Mouse (Mus musculus): ENCODE measurements around the gene Acer3. TPM values are rescaled to one million over a fixed set of nuclear protein-coding genes. Genes with fewer than 3 reads are reported as not detected.

The Acer3 gene
- polyA plus RNA-seq, 1 experiment, result 11.3 TPM

DNA sequence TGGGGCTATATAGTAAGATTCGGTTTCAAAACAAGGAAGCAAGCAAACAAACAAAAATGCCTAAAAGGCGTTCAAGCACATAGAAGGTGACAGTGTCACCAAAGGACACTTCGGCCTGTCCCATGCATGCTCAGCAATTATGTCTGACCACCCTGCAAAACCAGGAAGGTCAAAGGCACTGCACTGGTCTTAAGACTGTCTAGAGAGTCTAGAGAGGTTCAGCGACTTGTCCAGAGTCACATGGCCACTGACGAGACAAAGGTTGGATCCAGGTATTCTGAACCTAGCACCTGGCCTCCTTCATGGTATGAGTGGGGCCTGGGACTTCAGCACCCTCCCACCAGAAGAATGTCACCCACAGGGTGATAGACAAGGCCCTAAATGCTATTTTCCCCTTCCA, 36.3 kb upstream of the Acer3 start:
- Histone ChIP-seq H3K4me3 (ENCODE audit: control insufficient read depth, low read depth, low read length) (no peak overlapping the region), H3K4me1 (ENCODE audit: control insufficient read depth, insufficient read depth, low read length) (peaks cover 12% of the 10 kb centered on the region), H3K27ac (ENCODE audit: control insufficient read depth, insufficient read depth, low read depth, low read length) (no peak overlapping the region), H3K36me3 (ENCODE audit: control insufficient read depth, insufficient read depth, low read length) (no peaks in the 10 kb centered on the region), H3K27me3 (ENCODE audit: control insufficient read depth, insufficient read depth, low read length) (no peaks in the 10 kb centered on the region)
- TF ChIP-seq CTCF (IDR thresholded peaks at IDR 0.05; ENCODE audit: control insufficient read depth, insufficient read depth, insufficient replicate concordance, low read depth, low read length), result no peak
- TF ChIP-seq POLR2A (IDR thresholded peaks at IDR 0.05; ENCODE audit: control insufficient read depth, low read depth, low read length), result no peak

DNA sequence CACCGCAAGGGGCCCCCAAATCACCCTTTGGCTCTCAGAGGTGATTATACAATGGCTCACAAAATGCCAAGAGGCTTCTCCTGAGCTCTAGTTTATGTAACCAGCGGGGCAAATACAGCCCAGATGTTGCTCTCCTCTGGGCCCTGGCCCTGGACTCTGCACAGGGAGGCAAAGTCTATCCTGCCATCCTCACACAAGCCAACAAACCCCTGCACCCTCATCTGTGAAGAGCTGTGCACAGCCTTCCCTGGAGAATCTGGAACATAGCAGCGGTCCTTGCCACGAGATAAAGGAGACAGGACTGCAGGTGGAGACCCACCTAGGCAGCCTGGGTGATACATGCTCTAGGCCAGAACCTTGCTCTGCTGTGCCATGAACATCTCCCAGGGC, 33.9 kb upstream of the Acer3 start:
- H3K27ac ChIP-seq (ENCODE audit: control insufficient read depth, insufficient read depth, low read depth, low read length), result no peak overlapping the region
- no peaks in the 10 kb centered on the region for H3K36me3 ChIP-seq (ENCODE audit: control insufficient read depth, insufficient read depth, low read length)
- no peaks in the 10 kb centered on the region for H3K27me3 ChIP-seq (ENCODE audit: control insufficient read depth, insufficient read depth, low read length)
- H3K4me3 ChIP-seq (ENCODE audit: control insufficient read depth, low read depth, low read length), result no peak overlapping the region
- no peak for TF ChIP-seq POLR2A (IDR thresholded peaks at IDR 0.05; ENCODE audit: control insufficient read depth, low read depth, low read length)
- no peak for TF ChIP-seq CTCF (IDR thresholded peaks at IDR 0.05; ENCODE audit: control insufficient read depth, insufficient read depth, insufficient replicate concordance, low read depth, low read length)
- H3K4me1 ChIP-seq (ENCODE audit: control insufficient read depth, insufficient read depth, low read length), result no peaks in the 10 kb centered on the region

DNA sequence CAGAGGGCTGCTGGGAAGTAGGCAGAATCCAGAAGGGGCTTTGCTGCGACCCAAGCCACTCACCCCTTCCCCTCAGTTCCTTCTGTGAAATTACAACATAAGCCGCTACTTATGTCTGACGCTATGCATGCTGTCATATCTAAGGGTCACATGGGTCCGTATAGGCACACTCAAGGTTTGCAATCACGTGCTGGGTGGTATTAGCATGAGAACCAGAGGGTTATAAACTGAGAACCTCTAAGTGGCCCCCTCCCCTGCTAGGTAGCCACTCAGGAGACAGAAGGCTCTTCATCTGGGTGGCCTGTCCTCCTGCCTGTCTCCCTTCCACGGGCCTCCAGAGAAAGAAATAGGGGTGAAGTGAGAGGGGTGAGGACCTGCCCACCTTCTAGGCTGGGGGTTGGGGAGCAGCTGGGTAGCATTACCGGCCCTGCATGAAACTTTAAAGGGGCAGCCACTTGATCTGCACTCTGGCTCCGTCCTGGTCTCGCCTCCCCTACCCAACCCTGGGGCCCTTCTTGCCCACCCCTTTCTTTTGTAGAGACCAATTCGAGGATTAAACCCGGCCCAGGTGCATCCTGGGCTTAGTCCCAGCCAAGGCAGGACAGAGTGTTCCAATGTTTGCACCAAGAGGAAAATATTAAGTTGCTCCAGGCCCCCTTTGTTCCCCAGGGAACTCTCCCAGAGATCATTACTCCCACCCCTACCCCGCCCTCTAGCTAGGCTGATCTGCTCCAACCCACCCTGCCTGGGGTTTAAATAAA, 33.3 kb upstream of the Acer3 start:
- H3K27me3 ChIP-seq (ENCODE audit: control insufficient read depth, insufficient read depth, low read length), result no peaks in the 10 kb centered on the region
- no peak for TF ChIP-seq CTCF (IDR thresholded peaks at IDR 0.05; ENCODE audit: control insufficient read depth, insufficient read depth, insufficient replicate concordance, low read depth, low read length)
- TF ChIP-seq POLR2A (IDR thresholded peaks at IDR 0.05; ENCODE audit: control insufficient read depth, low read depth, low read length), result no peak
- H3K4me1 ChIP-seq (ENCODE audit: control insufficient read depth, insufficient read depth, low read length), result no peaks in the 10 kb centered on the region
- no peaks in the 10 kb centered on the region for H3K36me3 ChIP-seq (ENCODE audit: control insufficient read depth, insufficient read depth, low read length)
- H3K4me3 ChIP-seq (ENCODE audit: control insufficient read depth, low read depth, low read length), result no peak overlapping the region
- no peak overlapping the region for H3K27ac ChIP-seq (ENCODE audit: control insufficient read depth, insufficient read depth, low read depth, low read length)

DNA sequence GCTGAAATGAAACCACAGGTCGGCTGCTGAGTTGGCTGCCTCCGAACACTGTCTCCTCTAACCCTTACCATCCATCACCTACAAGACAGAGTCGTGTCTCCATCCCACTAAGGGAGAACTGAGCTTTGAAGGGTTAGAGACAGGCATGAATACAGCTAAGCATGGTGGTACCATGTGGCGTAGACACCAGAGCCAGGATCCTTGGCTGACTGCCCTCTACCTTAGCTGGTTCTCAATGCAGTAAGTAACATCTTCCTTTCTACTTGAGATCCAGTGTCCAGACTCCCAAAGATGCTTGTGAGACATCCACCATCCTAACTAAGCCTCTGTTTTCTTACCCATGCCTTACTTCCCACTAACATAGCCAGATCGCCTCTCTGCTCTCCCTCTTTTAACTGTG, 32.6 kb upstream of the Acer3 start:
- no peaks in the 10 kb centered on the region for H3K27me3 ChIP-seq (ENCODE audit: control insufficient read depth, insufficient read depth, low read length)
- no peaks in the 10 kb centered on the region for H3K36me3 ChIP-seq (ENCODE audit: control insufficient read depth, insufficient read depth, low read length)
- TF ChIP-seq POLR2A (IDR thresholded peaks at IDR 0.05; ENCODE audit: control insufficient read depth, low read depth, low read length) (no peak), CTCF (IDR thresholded peaks at IDR 0.05; ENCODE audit: control insufficient read depth, insufficient read depth, insufficient replicate concordance, low read depth, low read length) (no peak)
- H3K4me1 ChIP-seq (ENCODE audit: control insufficient read depth, insufficient read depth, low read length), result no peaks in the 10 kb centered on the region
- no peak overlapping the region for H3K27ac ChIP-seq (ENCODE audit: control insufficient read depth, insufficient read depth, low read depth, low read length)
- no peak overlapping the region for H3K4me3 ChIP-seq (ENCODE audit: control insufficient read depth, low read depth, low read length)

DNA sequence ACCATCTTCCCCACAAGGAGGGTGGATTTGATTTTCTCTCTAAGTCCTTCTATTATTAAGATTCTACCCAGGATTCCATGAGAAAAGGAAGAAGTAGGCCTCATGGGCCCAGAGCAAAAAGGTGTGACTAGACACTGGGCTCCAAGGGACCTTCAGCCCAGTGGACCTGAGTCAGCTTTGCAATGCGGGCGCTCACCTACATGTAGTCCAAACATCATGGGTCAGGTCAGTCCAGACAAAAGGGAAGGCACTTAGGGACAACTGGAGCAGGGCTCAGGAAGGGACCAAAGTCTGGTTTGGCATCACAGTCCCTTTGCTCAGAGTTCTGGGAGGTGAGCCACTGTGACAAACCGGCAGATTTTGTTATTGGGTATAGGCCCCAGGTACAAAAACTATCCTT, 30.5 kb upstream of the Acer3 start:
- no peaks in the 10 kb centered on the region for H3K27me3 ChIP-seq (ENCODE audit: control insufficient read depth, insufficient read depth, low read length)
- H3K27ac ChIP-seq (ENCODE audit: control insufficient read depth, insufficient read depth, low read depth, low read length), result no peak overlapping the region
- H3K4me1 ChIP-seq (ENCODE audit: control insufficient read depth, insufficient read depth, low read length), result no peaks in the 10 kb centered on the region; the same call in 1 of the 2 replicates
- TF ChIP-seq POLR2A (IDR thresholded peaks at IDR 0.05; ENCODE audit: control insufficient read depth, low read depth, low read length), result no peak
- TF ChIP-seq CTCF (IDR thresholded peaks at IDR 0.05; ENCODE audit: control insufficient read depth, insufficient read depth, insufficient replicate concordance, low read depth, low read length), result no peak
- H3K36me3 ChIP-seq (ENCODE audit: control insufficient read depth, insufficient read depth, low read length), result no peaks in the 10 kb centered on the region
- H3K4me3 ChIP-seq (ENCODE audit: control insufficient read depth, low read depth, low read length), result no peak overlapping the region

DNA sequence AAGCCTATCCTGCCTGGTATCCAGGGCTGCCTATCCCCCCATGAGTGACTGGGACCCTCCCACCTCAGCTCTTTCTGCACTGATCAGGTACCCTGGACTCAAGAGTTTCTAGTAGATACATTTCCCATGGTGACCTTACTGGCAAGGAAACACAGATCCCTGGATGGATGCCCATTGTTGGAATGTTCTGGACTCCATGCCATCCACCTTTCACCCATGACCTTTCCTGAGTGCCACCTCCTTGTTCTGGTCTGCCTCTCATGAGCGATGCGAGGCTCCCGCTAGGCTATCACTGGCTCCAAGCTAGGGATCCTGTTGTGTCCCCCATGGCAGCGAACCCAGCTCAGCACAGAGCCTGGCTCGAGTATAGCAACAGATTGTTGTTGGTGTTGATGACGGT, 28.8 kb upstream of the Acer3 start:
- no peaks in the 10 kb centered on the region for H3K27me3 ChIP-seq (ENCODE audit: control insufficient read depth, insufficient read depth, low read length)
- no peaks in the 10 kb centered on the region for H3K36me3 ChIP-seq (ENCODE audit: control insufficient read depth, insufficient read depth, low read length)
- H3K4me3 ChIP-seq (ENCODE audit: control insufficient read depth, low read depth, low read length), result peak overlapping the region; percentile 34; the same call in 1 of the 2 replicates
- peaks cover under 1% of the 10 kb centered on the region for H3K4me1 ChIP-seq (ENCODE audit: control insufficient read depth, insufficient read depth, low read length)
- H3K27ac ChIP-seq (ENCODE audit: control insufficient read depth, insufficient read depth, low read depth, low read length), result no peak overlapping the region
- TF ChIP-seq CTCF (IDR thresholded peaks at IDR 0.05; ENCODE audit: control insufficient read depth, insufficient read depth, insufficient replicate concordance, low read depth, low read length), result no peak
- TF ChIP-seq POLR2A (IDR thresholded peaks at IDR 0.05; ENCODE audit: control insufficient read depth, low read depth, low read length), result no peak

DNA sequence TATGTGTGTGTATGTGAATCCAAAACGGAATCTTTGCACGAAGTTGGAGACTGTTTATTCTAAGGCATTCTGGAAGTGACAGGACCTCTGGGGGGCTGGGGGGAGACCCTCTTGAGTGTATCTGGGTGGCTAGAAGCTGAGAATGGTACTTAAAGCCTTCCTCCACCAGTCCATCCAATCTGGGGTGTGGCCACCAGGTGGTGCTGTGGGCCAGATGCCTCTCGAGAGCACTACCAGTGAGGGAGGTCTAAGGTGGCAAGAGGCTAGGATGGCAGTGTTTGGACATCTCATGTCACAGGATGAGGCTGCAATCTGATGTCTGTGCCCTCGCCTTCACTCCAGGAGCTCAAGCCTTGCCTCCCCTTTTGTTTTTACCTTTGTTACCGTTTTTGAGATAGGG, 28.1 kb upstream of the Acer3 start:
- TF ChIP-seq POLR2A (IDR thresholded peaks at IDR 0.05; ENCODE audit: control insufficient read depth, low read depth, low read length), result no peak
- TF ChIP-seq CTCF (IDR thresholded peaks at IDR 0.05; ENCODE audit: control insufficient read depth, insufficient read depth, insufficient replicate concordance, low read depth, low read length), result peak; percentile 93; the same call in 1 of the 2 replicates
- Histone ChIP-seq H3K4me3 (ENCODE audit: control insufficient read depth, low read depth, low read length) (peak overlapping the region; percentile 34), H3K4me1 (ENCODE audit: control insufficient read depth, insufficient read depth, low read length) (peaks cover 3% of the 10 kb centered on the region), H3K27ac (ENCODE audit: control insufficient read depth, insufficient read depth, low read depth, low read length) (no peak overlapping the region), H3K36me3 (ENCODE audit: control insufficient read depth, insufficient read depth, low read length) (no peaks in the 10 kb centered on the region), H3K27me3 (ENCODE audit: control insufficient read depth, insufficient read depth, low read length) (no peaks in the 10 kb centered on the region)

Measured in testis, adult 2 months (tissue).